Mouse (Mus musculus) olfactory bulb, adult 2 months (tissue): ENCODE results near the gene Isy1.

ENCODE experiments used
- CTCF ChIP-seq: fragments of 200-500 bp; IDR thresholded peaks from 2 replicates; pipeline ENCODE4 v1.5.1; 2012; ENCODE audit warnings: low read depth, mild to moderate bottlenecking, low read length, moderate library complexity; ENCODE audit not compliant: insufficient read depth
- POLR2A ChIP-seq: fragments of 200-500 bp; IDR thresholded peaks from 2 replicates; pipeline ENCODE4 v1.6.1; 2012; ENCODE audit warnings: mild to moderate bottlenecking, low read depth, low read length, moderate library complexity; ENCODE audit not compliant: insufficient read depth

DNA sequence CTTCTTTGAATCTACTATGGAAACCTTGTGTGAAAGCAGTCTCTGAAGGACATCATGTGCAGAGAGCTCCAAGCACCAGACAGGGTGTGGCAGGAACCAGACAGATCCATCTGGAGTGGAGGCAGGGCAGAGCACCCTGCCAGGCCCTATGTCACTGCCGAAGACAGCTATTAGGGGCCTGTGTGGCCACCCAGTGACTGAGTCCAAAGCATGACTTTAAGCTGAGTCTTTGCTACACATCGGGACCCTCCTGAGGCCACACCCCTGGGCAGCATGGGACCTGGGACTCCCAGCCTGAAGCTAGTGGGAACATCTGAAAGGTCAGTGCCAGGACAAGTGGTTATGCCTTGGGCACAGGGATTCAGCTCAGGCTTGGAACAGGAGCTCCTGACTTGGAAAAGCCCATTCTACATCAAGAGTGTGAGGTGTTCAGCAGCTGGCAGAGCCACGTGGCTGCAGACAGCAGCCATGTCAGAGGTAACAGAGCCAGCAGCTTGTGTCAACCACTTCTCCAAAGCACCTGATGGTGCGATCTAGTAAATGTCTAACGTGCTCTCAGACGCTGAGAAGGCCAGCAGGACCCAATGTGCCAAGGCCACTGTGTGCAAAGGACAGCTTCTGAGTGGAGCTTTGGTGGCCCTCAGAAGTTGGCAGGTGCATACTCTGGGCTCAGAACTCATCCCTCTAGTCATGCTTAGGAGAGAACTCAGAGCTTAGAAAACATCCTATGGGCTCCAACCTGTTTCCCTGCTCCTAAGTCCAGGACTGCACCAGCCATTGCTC is 51.3 kb downstream of the Isy1 start:
- TF ChIP-seq CTCF (no peak), POLR2A (no peak)
